Mouse (Mus musculus): ENCODE measurements around the gene Kdm1a. TPM values are rescaled to one million over a fixed set of nuclear protein-coding genes. Genes with fewer than 3 reads are reported as not detected.

The Kdm1a gene
- polyA plus RNA-seq, 1 experiment from 2014 or later = 21.4 TPM

- Histone ChIP-seq H3K4me3 (no peak overlapping the region), H3K4me2 (no peak overlapping the region), H3K9ac (no peak overlapping the region), H3K27ac (no peak overlapping the region), H3K27me3 (peaks cover 44% of the 10 kb centered on the region), H3K36me3 (no peaks in the 10 kb centered on the region), H3K9me3 (replicated peaks) (no peaks in the 10 kb centered on the region), H3K4me1 (replicated peaks) (peaks cover 26% of the 10 kb centered on the region)
- ATAC-seq (replicated peaks; ENCODE audit: insufficient number of reproducible peaks, insufficient read depth, low FRiP score, low read depth) = no peak
Measured at GRCm38 (mm10) chr4:136635995-136636394, 33.5 kb upstream of the Kdm1a start.

- Histone ChIP-seq H3K36me3 (no peaks in the 10 kb centered on the region), H3K4me1 (replicated peaks) (peaks cover 11% of the 10 kb centered on the region), H3K9me3 (replicated peaks) (no peaks in the 10 kb centered on the region), H3K4me3 (no peak overlapping the region), H3K4me2 (no peak overlapping the region), H3K27ac (no peak overlapping the region), H3K27me3 (peaks cover 11% of the 10 kb centered on the region), H3K9ac (no peak overlapping the region)
- 73% methylated on average over 11 of the region's 11 CpGs for WGBS
- peak; percentile 78 for ATAC-seq (replicated peaks; ENCODE audit: insufficient number of reproducible peaks, insufficient read depth, low FRiP score, low read depth)
Measured at GRCm38 (mm10) chr4:136631237-136631994, 28.9 kb upstream of the Kdm1a start.

GRCm38 (mm10) chr4:136626590-136626989, 24.1 kb upstream of the Kdm1a start:
- Histone ChIP-seq H3K36me3 (no peaks in the 10 kb centered on the region), H3K4me3 (no peak overlapping the region), H3K27ac (no peak overlapping the region), H3K9me3 (replicated peaks) (no peaks in the 10 kb centered on the region), H3K27me3 (peaks cover 17% of the 10 kb centered on the region), H3K4me2 (no peak overlapping the region), H3K9ac (no peak overlapping the region), H3K4me1 (replicated peaks) (peaks cover 10% of the 10 kb centered on the region)
- ATAC-seq (replicated peaks; ENCODE audit: insufficient number of reproducible peaks, insufficient read depth, low FRiP score, low read depth) = no peak
- WGBS = 61% methylated on average over 6 of the region's 6 CpGs

- H3K4me3 ChIP-seq = no peak within 1 kb of the TSS
- 36% methylated on average over 6 of the region's 6 CpGs for WGBS
- H3K9ac ChIP-seq = no peak within 1 kb of the TSS
- no peak for ATAC-seq (replicated peaks; ENCODE audit: insufficient number of reproducible peaks, insufficient read depth, low FRiP score, low read depth)
- H3K27me3 ChIP-seq = peaks cover 17% of the 10 kb centered on the region
- no peak within 1 kb of the TSS for H3K4me2 ChIP-seq
- 0 out of 2 replicates have a peak, but pooled peaks cover 2% of the 10 kb centered on the region for H3K4me1 ChIP-seq (replicated peaks)
- no peaks in the 10 kb centered on the region for H3K9me3 ChIP-seq (replicated peaks)
- no peaks in the 10 kb centered on the region for H3K36me3 ChIP-seq
- no peak within 1 kb of the TSS for H3K27ac ChIP-seq
Measured at GRCm38 (mm10) chr4:136622388-136622787, 19.9 kb upstream of the Kdm1a start, which contains the start of gene Lactbl1. Gene Lactbl1, plus strand, starts transcription at chr4:136622621.

- Histone ChIP-seq H3K4me1 (replicated peaks) (0 out of 2 replicates have a peak, but pooled peaks cover 2% of the 10 kb centered on the region), H3K4me3 (no peak overlapping the region), H3K36me3 (no peaks in the 10 kb centered on the region), H3K9ac (no peak overlapping the region), H3K4me2 (no peak overlapping the region), H3K27ac (no peak overlapping the region), H3K9me3 (replicated peaks) (no peaks in the 10 kb centered on the region), H3K27me3 (peaks cover 17% of the 10 kb centered on the region)
- 55% methylated on average over 5 of the region's 5 CpGs for WGBS
- no peak for ATAC-seq (replicated peaks; ENCODE audit: insufficient number of reproducible peaks, insufficient read depth, low FRiP score, low read depth)
Measured at GRCm38 (mm10) chr4:136621956-136622355, 19.4 kb upstream of the Kdm1a start.

DNA sequence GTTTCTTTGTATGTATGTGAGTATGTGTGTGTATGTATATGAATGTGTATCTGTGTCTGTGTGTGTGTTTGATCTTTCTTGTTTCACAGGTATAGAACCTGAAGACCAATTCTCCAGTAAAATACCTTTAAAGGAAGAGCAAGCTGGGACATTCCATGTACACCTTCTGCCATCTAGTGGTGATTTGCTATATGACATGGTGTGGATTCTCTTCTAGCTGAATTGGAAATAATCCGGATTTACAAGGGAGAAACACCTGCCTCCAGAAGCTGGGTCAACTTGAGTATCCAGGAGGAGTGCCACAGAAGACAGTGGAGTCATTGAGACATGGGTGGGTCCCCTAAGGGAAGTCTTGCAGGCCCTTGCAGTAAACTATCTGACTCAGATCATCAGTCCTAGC, 18.8 kb upstream of the Kdm1a start:
- H3K4me3 ChIP-seq = no peak overlapping the region
- H3K27me3 ChIP-seq = peaks cover 17% of the 10 kb centered on the region
- H3K9ac ChIP-seq = no peak overlapping the region
- WGBS = 0% methylated on average over 1 of the region's 1 CpGs
- ATAC-seq (replicated peaks; ENCODE audit: insufficient number of reproducible peaks, insufficient read depth, low FRiP score, low read depth) = no peak
- no peak overlapping the region for H3K27ac ChIP-seq
- no peaks in the 10 kb centered on the region for H3K9me3 ChIP-seq (replicated peaks)
- H3K4me2 ChIP-seq = no peak overlapping the region
- H3K36me3 ChIP-seq = no peaks in the 10 kb centered on the region
- 0 out of 2 replicates have a peak, but pooled peaks cover 2% of the 10 kb centered on the region for H3K4me1 ChIP-seq (replicated peaks)

DNA sequence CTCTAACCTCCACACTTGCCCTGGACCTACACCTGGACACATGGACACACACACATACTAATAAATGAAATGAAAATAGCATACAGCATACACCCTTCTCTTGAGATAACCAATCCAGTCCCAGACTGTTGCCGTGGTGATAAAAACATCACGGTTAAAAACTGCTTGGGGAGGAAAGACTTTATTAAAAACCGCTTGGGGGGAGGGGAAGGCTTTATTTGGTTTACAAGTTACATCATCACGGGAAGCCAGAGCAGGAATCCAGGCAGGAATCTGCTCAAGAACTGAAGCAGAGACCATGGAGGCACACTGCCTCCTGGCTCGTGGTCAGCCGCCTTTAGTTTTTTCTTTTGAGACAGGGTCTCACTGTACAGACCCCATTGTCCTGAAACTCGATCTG, 11.1 kb upstream of the Kdm1a start:
- Histone ChIP-seq H3K9me3 (replicated peaks) (no peaks in the 10 kb centered on the region), H3K4me1 (replicated peaks) (0 out of 2 replicates have a peak, but pooled peaks cover 1% of the 10 kb centered on the region), H3K4me3 (no peak overlapping the region), H3K27ac (no peak overlapping the region), H3K9ac (no peak overlapping the region), H3K36me3 (no peaks in the 10 kb centered on the region), H3K27me3 (no peaks in the 10 kb centered on the region), H3K4me2 (no peak overlapping the region)
- no peak for ATAC-seq (replicated peaks; ENCODE audit: insufficient number of reproducible peaks, insufficient read depth, low FRiP score, low read depth)
- WGBS = 59% methylated on average over 7 of the region's 7 CpGs

DNA sequence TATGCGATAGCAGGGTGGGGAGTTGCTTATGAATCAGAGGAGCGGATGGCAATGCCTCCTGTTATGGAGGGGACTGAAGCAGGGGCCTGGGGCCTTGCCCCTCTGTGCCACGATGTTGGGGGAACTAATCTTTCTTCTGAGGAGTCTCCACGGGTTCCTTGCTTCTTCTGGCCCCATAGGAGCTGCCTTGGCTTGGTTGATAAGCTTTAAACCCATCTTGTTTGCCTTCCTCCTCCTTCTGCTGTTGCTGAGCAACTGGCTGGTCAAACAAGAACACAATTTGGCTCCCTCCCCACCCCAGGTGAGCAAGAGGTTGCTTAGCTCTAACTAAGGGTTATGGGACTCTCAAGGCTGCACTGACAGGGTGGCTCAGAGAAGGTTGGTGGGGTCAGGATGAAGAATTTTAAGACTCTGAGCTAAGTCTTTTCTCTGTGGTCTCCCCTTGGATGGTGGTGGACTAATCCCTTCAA, 7.9 kb upstream of the Kdm1a start, which contains the start of gene Tex46:
Tex46 (plus strand) TSS at position 51 of the 470 bp plus-strand sequence.
- no peak for ATAC-seq (replicated peaks; ENCODE audit: insufficient number of reproducible peaks, insufficient read depth, low FRiP score, low read depth)
- Histone ChIP-seq H3K4me3 (no peak within 1 kb of the TSS), H3K36me3 (no peaks in the 10 kb centered on the region), H3K9me3 (replicated peaks) (no peaks in the 10 kb centered on the region), H3K27me3 (no peaks in the 10 kb centered on the region), H3K9ac (no peak within 1 kb of the TSS), H3K4me1 (replicated peaks) (no peaks in the 10 kb centered on the region), H3K27ac (no peak within 1 kb of the TSS), H3K4me2 (no peak within 1 kb of the TSS)
- 51% methylated on average over 4 of the region's 4 CpGs for WGBS

- Histone ChIP-seq H3K27me3 (no peaks in the 10 kb centered on the region), H3K9me3 (replicated peaks) (no peaks in the 10 kb centered on the region), H3K27ac (no peak overlapping the region), H3K4me3 (no peak overlapping the region), H3K4me1 (replicated peaks) (peaks cover 7% of the 10 kb centered on the region), H3K4me2 (no peak overlapping the region), H3K9ac (no peak overlapping the region), H3K36me3 (no peaks in the 10 kb centered on the region)
- ATAC-seq (replicated peaks; ENCODE audit: insufficient number of reproducible peaks, insufficient read depth, low FRiP score, low read depth) = no peak
- WGBS = 86% methylated on average over 19 of the region's 19 CpGs
Measured at GRCm38 (mm10) chr4:136605756-136606485, 3.4 kb upstream of the Kdm1a start.

GRCm38 (mm10) chr4:136602018-136602554, 437 bp downstream of the Kdm1a start:
- Histone ChIP-seq H3K27ac (peak overlapping the region; percentile 90), H3K36me3 (no peaks in the 10 kb centered on the region), H3K4me3 (peak overlapping the region; percentile 83), H3K27me3 (no peaks in the 10 kb centered on the region), H3K9ac (peak overlapping the region; percentile 97), H3K4me1 (replicated peaks) (peaks cover 23% of the 10 kb centered on the region), H3K9me3 (replicated peaks) (no peaks in the 10 kb centered on the region), H3K4me2 (peak overlapping the region; percentile 64)
- peak; percentile 68 for ATAC-seq (replicated peaks; ENCODE audit: insufficient number of reproducible peaks, insufficient read depth, low FRiP score, low read depth)
- under 1% methylated on average over 66 of the region's 68 CpGs for WGBS

GRCm38 (mm10) chr4:136601476-136601875, 1.0 kb downstream of the Kdm1a start:
- Histone ChIP-seq H3K4me1 (replicated peaks) (peaks cover 23% of the 10 kb centered on the region), H3K27ac (peak overlapping the region; percentile 90), H3K4me2 (peak overlapping the region; percentile 64), H3K9me3 (replicated peaks) (no peaks in the 10 kb centered on the region), H3K9ac (peak overlapping the region; percentile 97), H3K36me3 (no peaks in the 10 kb centered on the region), H3K4me3 (peak overlapping the region; percentile 83), H3K27me3 (no peaks in the 10 kb centered on the region)
- ATAC-seq (replicated peaks; ENCODE audit: insufficient number of reproducible peaks, insufficient read depth, low FRiP score, low read depth) = no peak
- 2% methylated on average over 13 of the region's 13 CpGs for WGBS

Data from heart, embryonic 15.5 days (tissue).